Mouse (Mus musculus): ENCODE results near the gene Camk2n1. TPM values are rescaled to one million over a fixed set of nuclear protein-coding genes. Genes with fewer than 3 reads are reported as not detected.

Camk2n1 gene
- total and polyA plus RNA-seq, 3 experiments = 0.10 TPM; not detected in 2

DNA sequence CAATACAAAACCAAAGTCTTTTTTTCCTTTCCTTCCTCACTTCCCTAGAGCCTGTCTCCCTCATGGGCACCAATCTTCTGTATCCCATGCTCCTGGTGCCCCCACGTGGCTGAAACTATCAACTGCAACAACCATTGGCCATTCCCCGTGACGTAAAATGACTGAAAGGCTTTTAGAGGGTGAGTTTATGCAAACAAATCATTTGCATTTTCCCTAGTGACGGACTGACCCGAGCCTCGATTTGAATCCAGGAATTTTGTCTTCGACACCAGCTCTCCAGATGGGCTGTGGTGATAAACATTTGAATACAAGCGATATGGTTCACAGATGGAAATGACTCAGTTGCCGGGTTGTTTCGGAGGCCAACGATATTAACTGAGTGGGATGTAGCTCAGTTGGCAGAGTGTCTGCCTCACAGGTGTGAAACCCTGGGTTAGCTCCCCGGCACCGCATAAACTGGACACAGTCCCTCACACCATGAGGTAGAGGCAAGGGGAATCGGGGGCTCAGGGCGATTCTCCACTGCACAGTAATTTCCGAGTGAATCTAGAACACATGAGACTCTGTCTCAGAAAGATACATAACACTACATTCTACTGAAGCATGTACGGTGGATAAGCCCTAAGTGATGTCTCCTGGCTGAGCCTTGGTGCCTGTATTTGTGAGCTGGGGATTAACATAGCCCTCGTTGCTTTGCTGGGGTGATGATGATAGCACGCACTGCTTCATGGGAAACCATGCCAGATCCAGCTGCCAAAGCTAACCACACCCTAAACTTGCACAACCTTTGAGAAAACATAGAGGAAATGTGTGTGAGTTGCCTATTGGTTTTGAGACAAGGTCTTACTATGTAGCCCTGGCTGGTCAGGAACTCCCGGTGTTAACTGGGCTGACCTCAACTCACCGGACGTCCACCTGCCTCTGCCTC lies 27.1 kb upstream of the Camk2n1 start (continued):
- TF ChIP-seq EP300 (IDR thresholded peaks at IDR 0.05; ENCODE audit: low read depth in 1 of 2, low read length in 2 of 2) = no peak
- TF ChIP-seq MAX (IDR thresholded peaks at IDR 0.05; ENCODE audit: low read length) = peak; percentile 26; the same call in 1 of the 2 replicates
- TF ChIP-seq TBP (IDR thresholded peaks at IDR 0.05; ENCODE audit: low read depth, low read length) = no peak
- peak; percentile 33; the same call in 1 of the 2 replicates for TF ChIP-seq TCF12 (IDR thresholded peaks at IDR 0.05; ENCODE audit: low read depth, low read length)

DNA sequence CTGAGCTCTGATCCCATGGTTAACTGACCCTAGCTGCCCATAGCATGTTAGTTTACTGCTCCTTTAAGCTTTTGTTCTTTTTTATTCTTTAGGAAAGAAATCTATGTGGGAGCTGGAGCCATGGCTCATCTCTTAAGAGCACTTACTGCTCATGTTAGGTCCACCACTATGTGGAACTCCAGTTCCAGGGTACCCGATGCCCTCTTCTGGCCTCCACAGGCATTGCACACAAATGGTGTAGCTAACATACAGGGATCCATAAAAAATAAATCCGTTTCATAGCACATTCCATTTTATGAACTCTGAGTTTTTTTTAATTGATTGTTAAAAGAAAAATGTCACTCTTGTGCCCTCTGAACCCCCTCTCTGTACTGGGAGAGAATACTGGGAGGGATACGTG lies 24.3 kb upstream of the Camk2n1 start:
- Histone ChIP-seq H3K79me2 (ENCODE audit: control insufficient read depth, insufficient read depth, low read length, poor library complexity) (peaks cover 4% of the 10 kb centered on the region), H3K4me1 (ENCODE audit: control insufficient read depth in 1 of 2, insufficient read depth in 2 of 2, low read length in 2 of 2) (peaks cover 6 to 24% of the 10 kb centered on the region in 2 experiments), H3K27me3 (ENCODE audit: control insufficient read depth in 1 of 2, insufficient read depth in 2 of 2, low read length in 2 of 2) (no peaks in the 10 kb centered on the region), H3K4me3 (ENCODE audit: control insufficient read depth in 1 of 2, insufficient read depth in 1 of 2, low read depth in 2 of 2, low read length in 2 of 2) (no peak overlapping the region), H3K9me3 (replicated peaks; ENCODE audit: insufficient read depth, low read length) (no peaks in the 10 kb centered on the region), H3K36me3 (ENCODE audit: control insufficient read depth in 1 of 2, insufficient read depth in 2 of 2, low read length in 2 of 2) (peaks cover 0 to 12% of the 10 kb centered on the region in 2 experiments; a peak in 2 of 4 replicates), H3K27ac (ENCODE audit: control insufficient read depth, low read depth, low read length) (no peak overlapping the region), H3K9ac (ENCODE audit: control insufficient read depth, low read depth, low read length, poor library complexity, severe bottlenecking) (no peak overlapping the region)
- DNase-seq (ENCODE audit: low read depth, low spot score) = peak; percentile 78
- TF ChIP-seq ZMIZ1 (IDR thresholded peaks at IDR 0.05; ENCODE audit: low read depth, low read length) (no peak), UBTF (IDR thresholded peaks at IDR 0.05; ENCODE audit: borderline replicate concordance, insufficient read depth, low read depth, low read length) (no peak), NELFE (IDR thresholded peaks at IDR 0.05; ENCODE audit: low read depth, low read length) (no peak), KAT2A (conservative IDR thresholded peaks at IDR 0.05; ENCODE audit: low read depth, low read length) (no peak), RAD21 (IDR thresholded peaks at IDR 0.05; ENCODE audit: low read depth, low read length) (peak; percentile 48), SMC3 (IDR thresholded peaks at IDR 0.05; ENCODE audit: low read depth, low read length) (peak; percentile 58), MYB (IDR thresholded peaks at IDR 0.05; ENCODE audit: low read depth, low read length) (no peak), ZC3H11A (IDR thresholded peaks at IDR 0.05; ENCODE audit: low read depth, low read length) (no peak), GABPA (IDR thresholded peaks at IDR 0.05; ENCODE audit: low read depth, low read length) (no peak), HCFC1 (IDR thresholded peaks at IDR 0.05; ENCODE audit: low read depth, low read length) (no peak), MEF2A (IDR thresholded peaks at IDR 0.05; ENCODE audit: extremely low read depth, insufficient replicate concordance, low read depth, low read length, poor library complexity, severe bottlenecking) (no peak), POLR2A (IDR thresholded peaks at IDR 0.05; ENCODE audit: control insufficient read depth in 1 of 2, insufficient read depth in 1 of 2, low read depth in 1 of 2, low read length in 2 of 2, poor library complexity in 1 of 2) (no peak), USF1 (IDR thresholded peaks at IDR 0.05; ENCODE audit: low read depth, low read length) (no peak), CHD1 (IDR thresholded peaks at IDR 0.05; ENCODE audit: low read depth, low read length) (no peak), E2F4 (IDR thresholded peaks at IDR 0.05; ENCODE audit: borderline replicate concordance, low read depth, low read length) (no peak), ETS1 (IDR thresholded peaks at IDR 0.05; ENCODE audit: low read depth, low read length) (no peak), CTCF (IDR thresholded peaks at IDR 0.05 in 2 of 3, conservative IDR thresholded peaks at IDR 0.05 in 1 of 3; ENCODE audit: control insufficient read depth in 1 of 3, insufficient read depth in 1 of 3, low read depth in 2 of 3, low read length in 3 of 3, poor library complexity in 1 of 3, severe bottlenecking in 1 of 3) (peak; percentile 63 to 74 (median 66)), GATA1 (IDR thresholded peaks at IDR 0.05; ENCODE audit: low read depth, low read length) (no peak), BHLHE40 (IDR thresholded peaks at IDR 0.05; ENCODE audit: borderline replicate concordance, low read depth, low read length) (no peak), JUND (IDR thresholded peaks at IDR 0.05; ENCODE audit: low read depth, low read length) (no peak)
